In the genomic region with DNA sequence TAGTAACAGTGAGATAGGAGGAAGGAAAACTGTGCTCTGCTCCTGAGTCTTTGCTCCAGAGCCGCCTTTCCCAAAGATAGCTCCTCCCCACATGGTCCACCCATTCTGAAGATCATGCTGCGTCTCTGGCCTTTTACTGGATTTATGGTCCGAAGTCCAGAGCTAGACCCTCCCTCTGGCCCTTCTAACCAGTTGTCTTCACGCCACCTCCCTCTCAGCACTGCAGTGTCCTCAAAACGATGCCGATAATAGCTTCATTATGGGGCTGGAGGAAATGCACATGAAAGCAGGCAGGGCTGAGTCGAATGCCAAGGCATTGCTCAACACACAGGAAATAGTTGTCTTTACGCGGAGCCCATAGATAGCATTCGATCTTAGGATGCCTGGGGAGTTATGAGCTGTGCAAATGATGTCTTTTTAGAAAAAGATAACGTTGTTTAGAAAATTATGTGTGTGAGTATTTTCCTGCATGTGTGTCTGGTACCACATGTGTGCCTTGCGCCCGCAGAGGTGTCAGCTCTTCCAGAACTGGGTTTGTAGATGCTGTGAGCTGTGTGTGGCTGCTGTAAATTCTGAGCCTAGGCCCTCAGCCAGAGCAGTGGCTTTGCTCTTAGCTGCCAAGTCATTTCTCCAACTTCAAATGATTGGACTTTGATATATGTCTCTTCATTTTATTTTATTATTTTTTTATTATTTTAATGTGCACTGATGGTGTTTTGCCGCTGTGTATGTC, we compare ENCODE assay signal across 9 mouse cellular contexts. TPM values are rescaled to one million over a fixed set of nuclear protein-coding genes. Genes with fewer than 3 reads are reported as not detected.
DNase-seq lines count a peak whose midpoint lies in the region; ATAC-seq lines count a peak whose summit lies in the region.
"Had no signal": no experiment of that assay in that cellular context is flagged by ENCODE, and none has a peak within 500 bp of the region (broad histone marks: within the 10 kb centered on the region; RNA-seq: fewer than 3 reads in every experiment).

No protein-coding gene starts in this region.

- no peaks in the 10 kb centered on the region for H3K27me3 ChIP-seq in forebrain, embryonic 14.5 days (replicated peaks; ENCODE audit: control insufficient read depth, insufficient read depth, low read length)
- 0 out of 2 replicates have a peak, but pooled peaks cover 2% of the 10 kb centered on the region for H3K27me3 ChIP-seq in forebrain, embryonic 12.5 days
- 0 out of 2 replicates have a peak, but pooled peaks cover 4% of the 10 kb centered on the region for H3K27me3 ChIP-seq in embryonic facial prominence, embryonic 15.5 days
- H3K27me3 ChIP-seq in intestine, embryonic 16.5 days (replicated peaks; ENCODE audit: control insufficient read depth, insufficient read depth, low read length): no peaks in the 10 kb centered on the region

- H3K4me1 ChIP-seq in forebrain, embryonic 14.5 days (ENCODE audit: control insufficient read depth, insufficient read depth, low read length): no peaks in the 10 kb centered on the region
- H3K4me1 ChIP-seq in forebrain, embryonic 12.5 days: no peaks in the 10 kb centered on the region
- H3K4me1 ChIP-seq in embryonic facial prominence, embryonic 15.5 days: peaks cover 7% of the 10 kb centered on the region
- H3K4me1 ChIP-seq in intestine, embryonic 16.5 days (ENCODE audit: control insufficient read depth, insufficient read depth, low read length): no peaks in the 10 kb centered on the region

- no peaks in the 10 kb centered on the region for H3K9me3 ChIP-seq in forebrain, embryonic 14.5 days (replicated peaks; ENCODE audit: control insufficient read depth, low read length)
- H3K9me3 ChIP-seq in forebrain, embryonic 12.5 days: no peaks in the 10 kb centered on the region
- no peaks in the 10 kb centered on the region for H3K9me3 ChIP-seq in embryonic facial prominence, embryonic 15.5 days (replicated peaks)
- no peaks in the 10 kb centered on the region for H3K9me3 ChIP-seq in intestine, embryonic 16.5 days (ENCODE audit: control insufficient read depth, low read length)

- no peak overlapping the region for H3K9ac ChIP-seq in forebrain, embryonic 14.5 days (ENCODE audit: low read length)
- no peak overlapping the region for H3K9ac ChIP-seq in forebrain, embryonic 12.5 days
- H3K9ac ChIP-seq in embryonic facial prominence, embryonic 15.5 days: no peak overlapping the region
- no peak overlapping the region for H3K9ac ChIP-seq in intestine, embryonic 16.5 days (ENCODE audit: low read depth, low read length)

- WGBS in forebrain, embryonic 14.5 days: 84% methylated on average over 14 of the region's 14 CpGs
- 86% methylated on average over 14 of the region's 14 CpGs for WGBS in forebrain, embryonic 12.5 days
- 53% methylated on average over 14 of the region's 14 CpGs for WGBS in embryonic facial prominence, embryonic 15.5 days
- 65% methylated on average over 14 of the region's 14 CpGs for WGBS in intestine, embryonic 16.5 days

- peak; percentile 8 for DNase-seq in forebrain, embryonic 14.5 days (ENCODE audit: low spot score)
- DNase-seq in lung, postnatal 25 days (ENCODE audit: low spot score): peak; percentile 36
- no peak for DNase-seq in right cerebral cortex, adult 2 months (ENCODE audit: low spot score in 2 of 2)
- no peak for DNase-seq in spleen, postnatal 14 days (ENCODE audit: low spot score in 2 of 2)
- no peak for DNase-seq in ovary, postnatal 36 days (ENCODE audit: low spot score)
- DNase-seq: adrenal gland, postnatal 25 days had no signal

- H3K27ac ChIP-seq in forebrain, embryonic 14.5 days (ENCODE audit: low read depth, low read length): no peak overlapping the region
- no peak overlapping the region for H3K27ac ChIP-seq in forebrain, embryonic 12.5 days
- H3K27ac ChIP-seq in embryonic facial prominence, embryonic 15.5 days (replicated peaks): no peak overlapping the region
- H3K27ac ChIP-seq in intestine, embryonic 16.5 days (ENCODE audit: low read length): no peak overlapping the region

- H3K36me3 ChIP-seq in forebrain, embryonic 14.5 days (ENCODE audit: control insufficient read depth, insufficient read depth, low read length): no peaks in the 10 kb centered on the region
- H3K36me3 ChIP-seq in forebrain, embryonic 12.5 days (replicated peaks): no peaks in the 10 kb centered on the region
- H3K36me3 ChIP-seq in embryonic facial prominence, embryonic 15.5 days: no peaks in the 10 kb centered on the region
- H3K36me3 ChIP-seq in intestine, embryonic 16.5 days (ENCODE audit: control insufficient read depth, insufficient read depth, low read length): no peaks in the 10 kb centered on the region

- no peak overlapping the region for H3K4me2 ChIP-seq in forebrain, embryonic 14.5 days (ENCODE audit: low read length)
- H3K4me2 ChIP-seq in forebrain, embryonic 12.5 days: no peak overlapping the region
- H3K4me2 ChIP-seq in embryonic facial prominence, embryonic 15.5 days (replicated peaks): no peak overlapping the region; the same call in 1 of the 2 replicates
- H3K4me2 ChIP-seq in intestine, embryonic 16.5 days (ENCODE audit: low read depth, low read length): no peak overlapping the region

- no peak for ATAC-seq in forebrain, embryonic 14.5 days
- no peak for ATAC-seq in forebrain, embryonic 12.5 days (ENCODE audit: low FRiP score)
- 0 out of 2 replicates have a peak, but pooled peaks have one; percentile 19 for ATAC-seq in embryonic facial prominence, embryonic 15.5 days (ENCODE audit: insufficient number of reproducible peaks, low FRiP score, low TSS enrichment, low read depth)
- ATAC-seq in intestine, embryonic 16.5 days: peak; percentile 78

- no peak overlapping the region for H3K4me3 ChIP-seq in forebrain, embryonic 14.5 days (ENCODE audit: low read depth, low read length)
- H3K4me3 ChIP-seq in forebrain, embryonic 12.5 days (replicated peaks): no peak overlapping the region
- H3K4me3 ChIP-seq in embryonic facial prominence, embryonic 15.5 days (replicated peaks): no peak overlapping the region
- H3K4me3 ChIP-seq in intestine, embryonic 16.5 days (ENCODE audit: low read length): no peak overlapping the region

RNA-seq across cellular contexts. Expression of a gene that starts 46.6 kb away (rescaled TPM):
- polyA plus RNA-seq in forebrain, embryonic 14.5 days (2014; fragmentation: Nextera tagmentation; extraction: Ambion mirVana): 0.10 and 0.11 TPM in 2 replicates
- polyA plus RNA-seq in forebrain, embryonic 12.5 days (2016; fragmentation: Nextera tagmentation; extraction: Ambion mirVana): 0.49 and 0.74 TPM in 2 replicates
- polyA plus RNA-seq in embryonic facial prominence, embryonic 15.5 days (2015; fragmentation: Nextera tagmentation; extraction: Ambion mirVana): 3.7 and 3.8 TPM in 2 replicates
- 0.33 and 0.42 TPM in 2 replicates for polyA plus RNA-seq in intestine, embryonic 16.5 days (2015; fragmentation: Nextera tagmentation; extraction: Ambion mirVana)

RNA-seq across cellular contexts. Expression of a gene that starts 56.2 kb away (rescaled TPM):
- not detected in 2 replicates for polyA plus RNA-seq in forebrain, embryonic 14.5 days (2014; fragmentation: Nextera tagmentation; extraction: Ambion mirVana)
- polyA plus RNA-seq in forebrain, embryonic 12.5 days (2016; fragmentation: Nextera tagmentation; extraction: Ambion mirVana): not detected in 2 replicates
- not detected in 2 replicates for polyA plus RNA-seq in embryonic facial prominence, embryonic 15.5 days (2015; fragmentation: Nextera tagmentation; extraction: Ambion mirVana)
- polyA plus RNA-seq in intestine, embryonic 16.5 days (2015; fragmentation: Nextera tagmentation; extraction: Ambion mirVana): not detected in 2 replicates

Comparison
In these comparisons a context has a peak if more than half of its experiments do, and no peak if none do; other contexts are left out.
1. ATAC-seq: peak in embryonic facial prominence, embryonic 15.5 days (single experiment) and intestine, embryonic 16.5 days (single experiment); none in forebrain, embryonic 14.5 days (single experiment) and forebrain, embryonic 12.5 days (single experiment).
2. DNase-seq: peak in forebrain, embryonic 14.5 days (single experiment) and lung, postnatal 25 days (single experiment); none in right cerebral cortex, adult 2 months (0 of 2), spleen, postnatal 14 days (0 of 2) and ovary, postnatal 36 days (single experiment).